Mouse (Mus musculus): ENCODE measurements at regions not wholly inside any gene's neighbourhood (a gene's known extent, or its start where the extent isn't known, plus 50 kb on each side); places are given as distances from the start of the nearest gene placed in this dataset.

DNA sequence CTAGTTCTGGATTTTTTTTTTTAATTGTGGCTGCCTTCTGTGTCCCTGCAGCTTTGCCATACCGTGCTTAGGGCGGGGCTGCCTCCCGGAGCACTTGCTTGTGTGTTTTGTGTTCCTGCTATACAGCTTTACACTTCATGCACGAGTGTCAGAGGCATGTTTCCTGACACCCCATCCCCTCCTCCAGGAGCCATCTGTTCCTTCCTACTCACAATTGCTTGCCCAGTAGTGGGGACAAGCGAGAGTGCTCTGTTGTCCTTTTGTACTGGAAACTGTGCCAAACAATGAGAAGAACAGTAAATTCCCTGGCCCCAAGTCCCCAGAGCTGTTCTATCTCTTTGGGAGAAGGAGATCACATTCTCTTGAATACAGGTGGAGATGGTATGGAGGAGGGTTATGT lies 53.5 kb downstream of the Csf2 start:
- Histone ChIP-seq H3K4me2 (ENCODE audit: low read depth, low read length) (no peak overlapping the region), H3K27me3 (ENCODE audit: insufficient read depth, low read length) (no peaks in the 10 kb centered on the region), H3K9ac (replicated peaks; ENCODE audit: low read length) (no peak overlapping the region), H3K4me1 (ENCODE audit: insufficient read depth, low read length) (no peaks in the 10 kb centered on the region), H3K4me3 (ENCODE audit: low read length) (no peak overlapping the region), H3K27ac (peak overlapping the region; percentile 54), H3K36me3 (ENCODE audit: insufficient read depth, low read length) (no peaks in the 10 kb centered on the region), H3K9me3 (ENCODE audit: low read length) (no peaks in the 10 kb centered on the region)
- no peak for TF ChIP-seq CTCF (IDR thresholded peaks at IDR 0.05; ENCODE audit: low read depth)
- DNase-seq (ENCODE audit: low spot score) (peak; percentile 49), ATAC-seq (no peak)
- 48% methylated on average over 5 of the region's 5 CpGs for WGBS

DNA sequence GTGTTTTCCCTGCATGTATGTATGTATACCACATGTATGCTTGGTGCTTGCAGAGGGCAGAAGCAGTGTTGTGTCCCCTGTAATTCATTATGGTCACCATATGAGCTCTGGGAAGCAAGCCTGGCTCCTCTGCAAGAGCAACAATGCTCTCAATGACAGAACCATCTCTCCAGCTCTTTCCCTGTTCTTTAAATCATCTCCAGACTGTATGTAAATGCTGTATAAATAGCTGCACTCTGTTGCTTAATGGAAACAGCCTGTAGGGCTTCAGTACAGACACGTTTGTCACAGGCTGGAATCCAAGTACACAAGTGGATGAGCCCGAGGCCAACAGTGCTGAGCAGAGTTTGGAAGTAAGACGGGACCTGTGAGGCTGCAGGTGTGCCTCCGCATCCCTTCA lies 54.7 kb downstream of the Csf2 start:
- no peak for DNase-seq (ENCODE audit: low spot score)
- Histone ChIP-seq H3K4me3 (ENCODE audit: low read length) (no peak overlapping the region), H3K4me2 (ENCODE audit: low read depth, low read length) (no peak overlapping the region), H3K27me3 (ENCODE audit: insufficient read depth, low read length) (no peaks in the 10 kb centered on the region), H3K9ac (replicated peaks; ENCODE audit: low read length) (no peak overlapping the region), H3K4me1 (ENCODE audit: insufficient read depth, low read length) (no peaks in the 10 kb centered on the region), H3K27ac (no peak overlapping the region), H3K36me3 (ENCODE audit: insufficient read depth, low read length) (no peaks in the 10 kb centered on the region), H3K9me3 (ENCODE audit: low read length) (no peaks in the 10 kb centered on the region)
- WGBS = 65% methylated on average over 4 of the region's 4 CpGs
- no peak for ATAC-seq
- no peak for TF ChIP-seq CTCF (IDR thresholded peaks at IDR 0.05; ENCODE audit: low read depth)

DNA sequence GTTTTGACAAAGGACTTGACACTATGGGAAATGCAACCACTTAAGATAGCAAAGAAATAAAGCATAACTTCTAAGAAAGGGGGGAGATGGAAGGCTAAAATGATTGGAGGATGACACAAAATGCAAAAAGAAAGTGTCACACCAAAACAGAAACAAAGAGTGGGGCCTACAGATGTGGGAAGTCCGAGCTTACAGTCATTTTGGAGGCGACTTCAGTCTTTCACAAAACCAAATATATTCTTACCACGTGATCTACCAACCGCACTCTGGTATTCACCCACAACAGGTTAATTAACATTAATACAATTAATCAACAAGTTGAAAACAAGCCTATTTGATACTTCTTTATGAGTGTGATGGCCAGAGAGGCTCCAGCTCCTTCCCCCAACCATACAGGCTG lies 57.2 kb downstream of the Csf2 start:
- Histone ChIP-seq H3K9ac (replicated peaks; ENCODE audit: low read length) (no peak overlapping the region), H3K27ac (no peak overlapping the region), H3K4me2 (ENCODE audit: low read depth, low read length) (no peak overlapping the region), H3K4me3 (ENCODE audit: low read length) (no peak overlapping the region), H3K9me3 (ENCODE audit: low read length) (no peaks in the 10 kb centered on the region), H3K4me1 (ENCODE audit: insufficient read depth, low read length) (no peaks in the 10 kb centered on the region), H3K27me3 (ENCODE audit: insufficient read depth, low read length) (no peaks in the 10 kb centered on the region), H3K36me3 (ENCODE audit: insufficient read depth, low read length) (no peaks in the 10 kb centered on the region)
- 85% methylated on average over 4 of the region's 4 CpGs for WGBS
- no peak for ATAC-seq
- DNase-seq (ENCODE audit: low spot score) = peak; percentile 2
- TF ChIP-seq CTCF (IDR thresholded peaks at IDR 0.05; ENCODE audit: low read depth) = no peak

DNA sequence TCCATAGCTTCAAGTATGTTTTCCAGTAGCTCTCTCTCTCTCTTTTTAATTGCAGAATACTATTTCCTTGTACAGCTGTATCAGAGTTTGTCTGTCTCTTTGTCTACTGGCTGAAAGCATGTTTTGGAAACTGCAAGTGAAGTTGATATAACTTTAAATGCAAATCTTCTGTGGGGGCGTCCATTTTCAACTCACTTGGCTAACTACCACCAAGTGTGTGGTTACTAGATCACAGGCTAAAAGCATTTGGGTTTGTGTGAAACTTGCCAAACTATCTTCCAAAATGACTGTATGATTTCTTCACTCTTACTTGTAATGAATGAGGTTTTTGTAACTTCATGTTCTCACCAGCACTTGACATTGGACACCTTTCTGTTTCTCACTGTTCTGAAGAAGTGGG lies 61.6 kb downstream of the Csf2 start:
- Histone ChIP-seq H3K9me3 (ENCODE audit: low read length) (no peaks in the 10 kb centered on the region), H3K36me3 (ENCODE audit: insufficient read depth, low read length) (no peaks in the 10 kb centered on the region), H3K4me1 (ENCODE audit: insufficient read depth, low read length) (no peaks in the 10 kb centered on the region), H3K27ac (no peak overlapping the region), H3K27me3 (ENCODE audit: insufficient read depth, low read length) (no peaks in the 10 kb centered on the region), H3K4me3 (ENCODE audit: low read length) (no peak overlapping the region), H3K9ac (replicated peaks; ENCODE audit: low read length) (no peak overlapping the region), H3K4me2 (ENCODE audit: low read depth, low read length) (no peak overlapping the region)
- WGBS = 73% methylated on average over 1 of the region's 1 CpGs
- no peak for TF ChIP-seq CTCF (IDR thresholded peaks at IDR 0.05; ENCODE audit: low read depth)
- ATAC-seq (no peak), DNase-seq (ENCODE audit: low spot score) (no peak)

DNA sequence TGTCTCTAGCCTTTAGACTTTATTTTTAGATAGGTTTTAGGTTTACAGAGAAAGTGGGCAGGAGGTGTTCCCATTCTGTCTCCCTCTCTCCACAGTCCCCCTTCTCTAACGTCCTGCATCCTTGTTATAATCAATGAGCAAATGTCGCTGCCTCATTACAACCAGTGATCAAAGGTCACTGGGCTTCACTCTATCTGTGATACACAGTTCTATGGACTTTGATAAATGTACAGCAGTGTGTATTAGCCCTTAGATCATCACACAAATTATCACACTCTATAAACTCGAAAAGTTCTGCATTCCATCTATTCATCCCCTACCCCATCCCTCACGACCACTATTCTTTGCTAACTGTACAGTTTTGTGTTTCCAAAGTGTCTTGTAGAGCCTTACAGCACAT lies 62.1 kb downstream of the Csf2 start:
- ATAC-seq (no peak), DNase-seq (ENCODE audit: low spot score) (no peak)
- Histone ChIP-seq H3K4me3 (ENCODE audit: low read length) (no peak overlapping the region), H3K27me3 (ENCODE audit: insufficient read depth, low read length) (no peaks in the 10 kb centered on the region), H3K4me1 (ENCODE audit: insufficient read depth, low read length) (no peaks in the 10 kb centered on the region), H3K36me3 (ENCODE audit: insufficient read depth, low read length) (no peaks in the 10 kb centered on the region), H3K9me3 (ENCODE audit: low read length) (no peaks in the 10 kb centered on the region), H3K4me2 (ENCODE audit: low read depth, low read length) (no peak overlapping the region), H3K9ac (replicated peaks; ENCODE audit: low read length) (no peak overlapping the region), H3K27ac (no peak overlapping the region)
- no peak for TF ChIP-seq CTCF (IDR thresholded peaks at IDR 0.05; ENCODE audit: low read depth)
- 70% methylated on average over 4 of the region's 4 CpGs for WGBS

DNA sequence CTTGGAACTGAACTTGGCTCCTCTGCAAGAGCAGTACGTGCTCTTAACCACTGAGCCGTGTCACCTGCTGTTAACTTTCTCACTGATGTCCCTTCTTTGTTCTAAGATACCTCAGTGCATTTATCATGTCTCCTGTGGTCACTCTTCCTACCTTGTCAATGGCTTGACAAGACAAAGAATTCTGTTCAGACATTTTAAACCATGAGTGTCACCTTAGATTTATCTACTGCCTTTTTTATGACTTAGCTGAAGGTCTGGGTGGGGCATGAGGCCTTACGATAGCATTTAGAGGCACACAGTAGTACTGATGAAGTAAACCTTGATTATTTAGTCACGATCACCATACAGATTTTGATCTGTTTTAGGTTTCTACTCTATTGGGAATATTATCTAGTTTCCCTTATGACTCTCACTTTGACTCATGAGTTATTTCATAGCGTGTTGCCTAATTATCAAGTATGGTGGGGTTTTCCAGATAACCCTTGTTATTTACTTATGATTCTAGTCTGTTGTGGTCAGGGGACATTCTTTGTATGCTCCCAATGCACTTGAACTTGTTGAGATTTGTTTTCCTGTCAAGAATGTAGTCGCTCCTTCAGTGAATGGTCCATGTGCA lies 63.6 kb downstream of the Csf2 start:
- Histone ChIP-seq H3K36me3 (ENCODE audit: insufficient read depth, low read length) (no peaks in the 10 kb centered on the region), H3K9ac (replicated peaks; ENCODE audit: low read length) (no peak overlapping the region), H3K4me1 (ENCODE audit: insufficient read depth, low read length) (no peaks in the 10 kb centered on the region), H3K4me2 (ENCODE audit: low read depth, low read length) (no peak overlapping the region), H3K27ac (no peak overlapping the region), H3K9me3 (ENCODE audit: low read length) (no peaks in the 10 kb centered on the region), H3K4me3 (ENCODE audit: low read length) (no peak overlapping the region), H3K27me3 (ENCODE audit: insufficient read depth, low read length) (no peaks in the 10 kb centered on the region)
- DNase-seq (ENCODE audit: low spot score) (no peak), ATAC-seq (no peak)
- no peak for TF ChIP-seq CTCF (IDR thresholded peaks at IDR 0.05; ENCODE audit: low read depth)
- WGBS = 92% methylated on average over 6 of the region's 6 CpGs

DNA sequence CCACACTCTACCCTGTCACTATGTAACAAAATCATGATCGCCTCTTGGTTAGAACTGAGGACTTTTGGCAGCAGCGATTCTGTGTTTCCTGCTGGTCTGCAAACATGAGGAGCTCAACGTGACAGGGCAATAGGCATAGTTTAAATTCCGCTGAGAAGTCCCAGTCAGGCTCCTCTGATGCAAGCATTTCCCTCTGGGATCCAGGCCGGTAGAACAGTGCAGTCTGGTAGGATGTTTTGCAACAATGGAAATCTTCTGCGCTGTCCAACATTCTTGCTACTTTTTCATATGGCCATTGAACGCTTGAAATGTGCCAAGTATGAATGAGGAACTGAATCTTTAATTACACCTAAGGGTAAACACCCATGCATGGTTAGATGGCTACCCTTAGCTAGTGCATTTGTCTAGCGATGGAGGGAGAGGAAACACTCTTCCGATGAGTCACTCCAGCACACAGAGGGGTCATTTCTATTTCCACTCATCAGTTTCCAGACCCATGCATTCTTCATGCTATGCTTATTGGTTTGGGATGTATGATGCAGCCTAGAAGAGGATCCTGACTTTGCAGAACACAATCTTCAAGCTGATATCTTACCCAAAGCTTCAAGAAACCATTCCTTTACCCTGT lies 67.7 kb downstream of the Csf2 start:
- Histone ChIP-seq H3K9me3 (ENCODE audit: low read length) (no peaks in the 10 kb centered on the region), H3K36me3 (ENCODE audit: insufficient read depth, low read length) (no peaks in the 10 kb centered on the region), H3K4me3 (ENCODE audit: low read length) (no peak overlapping the region), H3K4me1 (ENCODE audit: insufficient read depth, low read length) (no peaks in the 10 kb centered on the region), H3K4me2 (ENCODE audit: low read depth, low read length) (no peak overlapping the region), H3K27ac (no peak overlapping the region), H3K9ac (replicated peaks; ENCODE audit: low read length) (no peak overlapping the region), H3K27me3 (ENCODE audit: insufficient read depth, low read length) (no peaks in the 10 kb centered on the region)
- DNase-seq (ENCODE audit: low spot score) (no peak), ATAC-seq (no peak)
- 83% methylated on average over 9 of the region's 9 CpGs for WGBS
- no peak for TF ChIP-seq CTCF (IDR thresholded peaks at IDR 0.05; ENCODE audit: low read depth)

Data from hindbrain, postnatal 0 days (tissue).